Mouse (Mus musculus) CH12.LX (cell line): ENCODE data around the gene Angptl7. TPM values are rescaled to one million over a fixed set of nuclear protein-coding genes. Genes with fewer than 3 reads are reported as not detected.

Experiments
- DNase-seq: peaks from one replicate; pipeline ENCODE4 v3.0.0-alpha.2; 2013; ENCODE audit errors: extremely low read depth
- H3K27ac ChIP-seq: 2 replicates; pipeline ENCODE4 v1.5.1; 2012; ENCODE audit warnings: low read depth, mild to moderate bottlenecking, control low read depth, moderate library complexity; ENCODE audit not compliant: insufficient read depth
- H3K27me3 ChIP-seq: replicated peaks from 2 replicates; pipeline ENCODE3; 2012; ENCODE audit warnings: inconsistent platforms
- H3K36me3 ChIP-seq, 2 experiments: replicated peaks in 1 of 2; 2 replicates each; pipeline versions ENCODE3 to v1.6.1; 2012; ENCODE audit warnings: inconsistent platforms in 1 of 2, low read length in 1 of 2, mild to moderate bottlenecking in 1 of 2, mixed read lengths in 1 of 2, moderate library complexity in 1 of 2; ENCODE audit not compliant: control insufficient read depth in 1 of 2, insufficient read depth in 1 of 2
- H3K4me1 ChIP-seq, 2 experiments: 2 replicates each; pipeline ENCODE4 v1.6.1; 2012; ENCODE audit warnings: inconsistent platforms in 1 of 2, moderate library complexity in 1 of 2; ENCODE audit not compliant: insufficient read depth in 2 of 2, control insufficient read depth in 1 of 2
- H3K4me2 ChIP-seq: 2 replicates; pipeline ENCODE4 v1.6.1; 2012; ENCODE audit warnings: low read depth, mild to moderate bottlenecking, control low read depth; ENCODE audit not compliant: poor library complexity, insufficient read depth, severe bottlenecking
- H3K4me3 ChIP-seq, 3 experiments: fragments of 150-350 bp in 1 of 3; sonication (generic) in 1 of 3; replicated peaks in 1 of 3; 2 replicates each; pipeline versions ENCODE3 to v1.5.1; 2011 to 2012; ENCODE audit warnings: low read depth in 2 of 3, low read length in 2 of 3, mild to moderate bottlenecking in 2 of 3, moderate library complexity in 2 of 3, control low read depth in 1 of 3, improper control_type of control experiment in 1 of 3, inconsistent platforms in 1 of 3, mixed read lengths in 1 of 3; ENCODE audit not compliant: poor library complexity in 1 of 3
- H3K79me2 ChIP-seq: replicated peaks from 2 replicates; pipeline ENCODE4 v1.6.1; 2012; ENCODE audit warnings: mild to moderate bottlenecking, moderate library complexity; ENCODE audit not compliant: control insufficient read depth, poor library complexity, insufficient read depth, severe bottlenecking; ENCODE audit errors: extremely low read depth
- H3K9ac ChIP-seq: 2 replicates; pipeline ENCODE4 v1.6.1; 2012; ENCODE audit warnings: low read depth, mild to moderate bottlenecking, control low read depth, moderate library complexity; ENCODE audit not compliant: insufficient read depth
- H3K9me3 ChIP-seq: replicated peaks from 2 replicates; pipeline ENCODE3; 2012; ENCODE audit warnings: low read length, inconsistent platforms, mixed read lengths
- BHLHE40 ChIP-seq: IDR thresholded peaks from 2 replicates; pipeline ENCODE4 v1.6.1; 2011; ENCODE audit warnings: mild to moderate bottlenecking, low read depth, low read length, improper control_type of control experiment
- CHD1 ChIP-seq: IDR thresholded peaks from 2 replicates; pipeline ENCODE4 v1.6.1; 2012; ENCODE audit warnings: low read depth, low read length, improper control_type of control experiment, inconsistent platforms
- CTCF ChIP-seq, 2 experiments: IDR thresholded peaks in 1 of 2; conservative IDR thresholded peaks in 1 of 2; 2 replicates each; pipeline ENCODE4 v1.5.1; 2011 to 2012; ENCODE audit warnings: low read depth in 2 of 2, low read length in 2 of 2, improper control_type of control experiment in 1 of 2, inconsistent platforms in 1 of 2, mild to moderate bottlenecking in 1 of 2, moderate library complexity in 1 of 2
- E2F4 ChIP-seq: IDR thresholded peaks from 2 replicates; pipeline ENCODE4 v1.6.1; 2011; ENCODE audit warnings: low read depth, low read length, improper control_type of control experiment; ENCODE audit not compliant: insufficient replicate concordance
- ELF1 ChIP-seq: IDR thresholded peaks from 2 replicates; pipeline ENCODE4 v1.6.1; 2014; ENCODE audit warnings: low read depth, mild to moderate bottlenecking, inconsistent platforms, low read length, improper control_type of control experiment
- EP300 ChIP-seq: IDR thresholded peaks from 2 replicates; pipeline ENCODE4 v1.6.1; 2011; ENCODE audit warnings: low read length, improper control_type of control experiment
- ETS1 ChIP-seq: conservative IDR thresholded peaks from 2 replicates; pipeline ENCODE4 v1.6.1; 2012; ENCODE audit warnings: low read depth, mild to moderate bottlenecking, inconsistent platforms, low read length, improper control_type of control experiment, moderate library complexity
- GABPA ChIP-seq: IDR thresholded peaks from 2 replicates; pipeline ENCODE4 v1.6.1; 2012; ENCODE audit warnings: low read depth, low read length, improper control_type of control experiment, inconsistent platforms; ENCODE audit not compliant: insufficient replicate concordance
- HCFC1 ChIP-seq: IDR thresholded peaks from 2 replicates; pipeline ENCODE4 v1.6.1; 2012; ENCODE audit warnings: low read depth, mild to moderate bottlenecking, inconsistent platforms, low read length, improper control_type of control experiment
- JUN ChIP-seq: IDR thresholded peaks from 2 replicates; pipeline ENCODE4 v1.6.1; 2011; ENCODE audit warnings: low read depth, mild to moderate bottlenecking, low read length, improper control_type of control experiment, moderate library complexity; ENCODE audit not compliant: insufficient read depth
- JUND ChIP-seq: conservative IDR thresholded peaks from 2 replicates; pipeline ENCODE4 v1.6.1; 2011; ENCODE audit warnings: low read depth, low read length, improper control_type of control experiment
- MAFK ChIP-seq: IDR thresholded peaks from 2 replicates; pipeline ENCODE4 v1.6.1; 2011; ENCODE audit warnings: low read length, improper control_type of control experiment; ENCODE audit not compliant: insufficient replicate concordance
- MAZ ChIP-seq: IDR thresholded peaks from 2 replicates; pipeline ENCODE4 v1.6.1; 2012; ENCODE audit warnings: low read depth, mild to moderate bottlenecking, inconsistent platforms, low read length, improper control_type of control experiment, moderate library complexity
- MEF2A ChIP-seq: IDR thresholded peaks from 2 replicates; pipeline ENCODE4 v1.6.1; 2014; ENCODE audit warnings: low read depth, mild to moderate bottlenecking, inconsistent platforms, low read length, improper control_type of control experiment, borderline replicate concordance
- MYC ChIP-seq: IDR thresholded peaks from 2 replicates; pipeline ENCODE4 v1.6.1; 2011; ENCODE audit warnings: low read depth, mild to moderate bottlenecking, improper control_type of control experiment, low read length
- PAX5 ChIP-seq: IDR thresholded peaks from 2 replicates; pipeline ENCODE4 v1.6.1; 2012; ENCODE audit warnings: low read length, inconsistent platforms, mixed read lengths
- SIN3A ChIP-seq: IDR thresholded peaks from 2 replicates; pipeline ENCODE4 v1.6.1; 2012; ENCODE audit warnings: low read length, improper control_type of control experiment, inconsistent platforms
- ZKSCAN1 ChIP-seq: IDR thresholded peaks from 2 replicates; pipeline ENCODE4 v1.6.1; 2012; ENCODE audit warnings: low read depth, inconsistent platforms, low read length, improper control_type of control experiment, borderline replicate concordance
- dilution Hi-C: fragments of 300-500 bp; cut with MboI; formaldehyde crosslinking; loops from 2 replicates; pipeline ENCODE4 v1.14.3; 2020; ENCODE audit warnings: low sequenced_read_pairs; ENCODE audit not compliant: extremely low pct_unique_long_range_greater_than_20kb, extremely low pct_ligation_motif_present
- in situ Hi-C: fragments of 300-500 bp; cut with MboI; formaldehyde crosslinking; loops from 3 replicates; pipeline ENCODE4 v1.14.3; 2019; ENCODE audit warnings: low sequenced_read_pairs, low pct_ligation_motif_present, low pct_unique_long_range_greater_than_20kb, mixed read lengths
- polyA plus RNA-seq: library from polyadenylated mRNA; unstranded; fragments of >175 nt; gene quantifications from 2 replicates; pipeline ENCODE4 v1.2.1, GENCODE M21; 2012; ENCODE audit warnings: low read depth; ENCODE audit not compliant: insufficient read length
- total RNA-seq, 2 experiments: library from RNA; depleted of rRNA; stranded (reverse); fragments of 300-350 nt in 1 of 2; fragments of >200 nt in 1 of 2; gene quantifications; 2 replicates each; pipeline ENCODE4 v1.2.3; 2012 to 2014

Gene Angptl7
- total and polyA plus RNA-seq, 3 experiments: 0.14 TPM; not detected in 2

DNA sequence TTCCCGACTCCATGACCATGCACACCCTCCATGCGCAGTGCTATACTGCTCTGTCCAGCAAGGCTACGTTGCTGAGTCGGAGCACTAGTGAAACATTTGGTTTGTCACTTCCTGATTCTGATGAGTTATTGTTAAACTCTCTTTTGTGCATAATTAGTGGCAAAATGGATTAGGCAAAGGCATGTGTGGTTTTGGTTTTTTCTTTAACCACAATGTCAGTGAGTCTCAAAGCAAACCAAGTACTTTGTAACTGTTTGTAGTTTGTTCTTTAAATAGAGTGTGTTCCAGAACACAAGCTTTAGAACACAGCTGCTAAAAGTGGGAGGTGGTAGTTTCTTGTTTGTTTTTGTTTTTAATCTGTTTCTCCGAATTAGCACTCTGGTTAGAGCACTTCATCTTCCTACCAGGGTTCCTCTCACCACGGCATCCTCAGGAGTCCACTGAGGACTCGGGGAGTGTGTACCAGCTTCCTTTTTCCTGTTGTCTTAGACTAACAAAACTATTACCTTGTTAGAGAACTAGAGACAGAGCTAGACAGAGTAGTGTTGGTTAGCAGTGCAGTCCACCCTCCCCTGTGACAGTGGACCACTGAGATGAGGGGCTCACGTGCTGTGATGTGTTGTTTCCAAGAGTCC is 9.3 kb upstream of the Angptl7 start:
- H3K36me3 ChIP-seq: peaks cover 26 to 78% of the 10 kb centered on the region in 2 experiments
- H3K9ac ChIP-seq: no peak overlapping the region
- TF ChIP-seq ELF1 (0 out of 2 replicates have a peak, but pooled peaks have one; percentile 12), ETS1 (no peak)
- H3K4me1 ChIP-seq: peaks cover 5 to 11% of the 10 kb centered on the region in 2 experiments
- DNase-seq: peak; percentile 27
- no peak overlapping the region for H3K27ac ChIP-seq
- no peak overlapping the region for H3K4me3 ChIP-seq
- in situ Hi-C loops: no loop called here
- H3K9me3 ChIP-seq: peaks cover 9% of the 10 kb centered on the region
- H3K79me2 ChIP-seq: no peaks in the 10 kb centered on the region
- no peaks in the 10 kb centered on the region for H3K27me3 ChIP-seq
- H3K4me2 ChIP-seq: no peak overlapping the region
- dilution Hi-C loops: no loop called here

DNA sequence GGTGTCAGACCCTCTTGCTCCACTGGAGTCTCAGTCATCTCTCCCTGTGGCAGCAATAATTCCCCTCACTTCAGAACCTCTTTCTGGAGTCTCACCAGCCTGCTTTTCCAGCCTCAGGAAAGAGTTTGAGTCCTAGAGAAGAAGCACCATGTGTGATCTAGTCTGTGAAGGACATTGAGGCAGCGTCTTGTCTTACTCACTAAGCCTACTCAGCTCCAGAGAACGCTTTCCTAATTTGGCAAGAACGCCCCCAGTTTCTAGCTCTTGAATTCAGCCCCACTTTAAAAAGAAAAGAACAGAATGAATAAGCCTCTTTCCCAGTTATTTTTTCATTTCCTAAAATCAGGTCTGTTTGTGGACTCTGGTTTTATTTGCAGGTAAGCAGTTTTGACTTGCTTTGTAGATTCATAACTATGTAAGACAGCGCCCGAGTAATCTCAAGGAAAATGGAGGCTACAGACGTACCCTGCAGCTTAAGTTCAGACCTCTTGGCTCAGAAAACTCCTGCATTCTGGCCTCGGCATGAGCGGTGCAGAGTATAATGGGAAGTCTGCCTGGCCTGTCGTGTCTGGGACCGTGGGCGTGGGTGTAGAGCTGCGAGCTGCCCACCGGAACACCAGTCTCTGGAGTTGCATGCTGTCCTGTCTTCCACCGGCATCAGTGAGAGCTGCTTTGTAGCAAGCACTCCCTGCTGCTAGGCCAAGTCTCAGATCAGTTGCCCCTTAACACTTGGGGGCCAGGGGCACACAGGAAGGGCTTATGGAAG is 8.0 kb upstream of the Angptl7 start:
- H3K27ac ChIP-seq: no peak overlapping the region
- no peak for TF ChIP-seq ETS1
- no peak for DNase-seq

DNA sequence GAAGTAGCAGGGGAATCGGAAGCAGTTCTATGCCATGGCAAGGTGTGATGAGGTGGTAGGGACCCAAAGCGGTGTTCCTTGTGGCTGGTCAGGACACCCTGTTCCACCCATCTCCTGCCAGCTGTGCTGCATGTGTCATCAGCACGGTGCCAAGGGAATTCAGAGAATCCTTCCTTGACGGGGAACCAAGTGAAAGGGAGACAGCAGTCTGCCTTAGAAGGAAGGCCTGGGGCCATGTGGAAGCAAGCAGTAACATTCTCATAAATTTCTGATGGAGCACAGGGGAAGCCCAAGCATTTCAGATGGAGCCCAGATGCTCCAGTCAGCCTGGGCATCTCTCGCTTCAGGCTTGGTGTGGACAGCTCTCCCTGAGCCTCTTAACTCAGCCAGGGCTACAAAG is 7.3 kb upstream of the Angptl7 start:
- dilution Hi-C loops: no loop called here
- no peak for TF ChIP-seq GABPA
- TF ChIP-seq PAX5: no peak
- no peak for TF ChIP-seq EP300
- no peak for TF ChIP-seq MAFK
- TF ChIP-seq BHLHE40: no peak
- TF ChIP-seq CTCF (conservative IDR thresholded peaks at IDR 0.05 in 1 of 2, IDR thresholded peaks at IDR 0.05 in 1 of 2; ENCODE audit: low read depth in 2 of 2, low read length in 2 of 2): no peak
- TF ChIP-seq E2F4: no peak
- TF ChIP-seq MYC: no peak
- TF ChIP-seq CHD1: no peak
- no peak for TF ChIP-seq JUN
- TF ChIP-seq ZKSCAN1: no peak
- TF ChIP-seq JUND: no peak
- no peak for TF ChIP-seq MEF2A
- no peak for TF ChIP-seq MAZ
- no peak for TF ChIP-seq HCFC1
- TF ChIP-seq SIN3A: no peak
- peaks cover 21 to 78% of the 10 kb centered on the region in 2 experiments for H3K36me3 ChIP-seq

More for the DNA sequence above, 8.0 kb upstream of the Angptl7 start:
- no peaks in the 10 kb centered on the region for H3K27me3 ChIP-seq
- in situ Hi-C loops: no loop called here
- H3K79me2 ChIP-seq: no peaks in the 10 kb centered on the region
- peaks cover 9% of the 10 kb centered on the region for H3K9me3 ChIP-seq
- peaks cover 23 to 78% of the 10 kb centered on the region in 2 experiments for H3K36me3 ChIP-seq
- H3K9ac ChIP-seq: no peak overlapping the region
- peaks cover 5 to 11% of the 10 kb centered on the region in 2 experiments for H3K4me1 ChIP-seq
- dilution Hi-C loops: no loop called here
- H3K4me3 ChIP-seq: no peak overlapping the region
- no peak overlapping the region for H3K4me2 ChIP-seq

More for the DNA sequence above, 7.3 kb upstream of the Angptl7 start:
- Histone ChIP-seq H3K4me2 (no peak overlapping the region), H3K4me1 (peaks cover 5 to 11% of the 10 kb centered on the region in 2 experiments), H3K9me3 (peaks cover 9% of the 10 kb centered on the region), H3K27ac (no peak overlapping the region), H3K4me3 (no peak overlapping the region), H3K9ac (no peak overlapping the region), H3K79me2 (no peaks in the 10 kb centered on the region), H3K27me3 (no peaks in the 10 kb centered on the region)
- no peak for DNase-seq
- in situ Hi-C loops: no loop called here
